Mouse (Mus musculus) T-cell, adult 2 months (primary cell): ENCODE data around the gene Mcoln2.

Experiments used
- DNase-seq: peaks from one replicate; pipeline ENCODE4 v3.0.0; 2022; ENCODE audit warnings: low spot score

The Mcoln2 gene

GRCm38 (mm10) chr3:146228559-146229310 lies 79.1 kb downstream of the Mcoln2 start:
- DNase-seq = no peak

- no peak for DNase-seq
Measured at GRCm38 (mm10) chr3:146232708-146233107, 83.1 kb downstream of the Mcoln2 start.

- DNase-seq = no peak
Measured at GRCm38 (mm10) chr3:146233741-146234140, 84.1 kb downstream of the Mcoln2 start.

- DNase-seq = no peak
Measured at GRCm38 (mm10) chr3:146234530-146234929, 84.9 kb downstream of the Mcoln2 start.

GRCm38 (mm10) chr3:146236280-146236679 lies 86.6 kb downstream of the Mcoln2 start:
- no peak for DNase-seq

- DNase-seq = no peak
Measured at GRCm38 (mm10) chr3:146237676-146238075, 88.0 kb downstream of the Mcoln2 start.

GRCm38 (mm10) chr3:146244630-146245029 lies 95.0 kb downstream of the Mcoln2 start:
- DNase-seq = no peak
